Mouse (Mus musculus): ENCODE data around the gene Tmem81.

Tmem81 gene

DNA sequence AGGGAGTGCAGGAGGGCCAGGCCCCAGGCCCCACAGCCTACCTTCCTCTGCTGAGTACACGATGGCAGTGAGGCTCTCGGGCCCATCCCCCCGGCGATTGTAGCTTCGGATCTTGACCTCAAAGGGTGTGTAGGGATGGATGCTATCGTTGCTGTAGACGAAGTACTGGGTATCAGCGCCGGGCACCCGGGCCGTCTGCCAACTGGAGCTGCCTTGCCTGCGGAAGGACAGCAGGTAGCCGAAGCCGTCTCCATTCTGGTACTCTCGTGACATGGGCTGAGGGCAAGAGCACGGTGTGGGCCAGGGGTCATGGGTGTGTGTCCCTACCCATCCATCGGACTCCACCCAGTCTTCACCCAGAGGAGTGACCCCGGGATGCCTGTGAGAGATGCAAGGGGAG lies 12.6 kb downstream of the Tmem81 start:
- intact Hi-C loops (cut with DNase I): no loop called here

DNA sequence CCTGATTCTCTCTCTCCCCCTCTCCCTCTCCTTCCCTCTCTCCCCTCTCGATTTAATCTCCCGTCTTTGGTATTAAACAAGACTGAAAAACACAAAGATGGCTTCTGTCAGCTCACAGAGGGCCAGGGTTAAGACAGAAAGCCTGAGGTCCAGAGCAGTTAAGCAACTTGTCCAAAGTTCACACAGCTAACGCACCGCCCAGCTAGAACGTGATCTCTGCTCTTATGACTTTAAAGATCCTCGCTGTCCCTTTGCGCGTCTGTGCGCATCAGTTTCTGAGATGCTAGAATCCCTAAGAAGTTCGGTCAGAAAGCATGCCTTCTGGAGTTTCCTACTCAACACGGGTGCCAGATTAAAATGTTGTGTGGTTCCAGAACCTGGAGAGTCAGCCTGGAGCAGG lies 13.7 kb downstream of the Tmem81 start:
- intact Hi-C loops (cut with DNase I): loop anchor here (1.0 kb wide), 1 partner anchor 152 kb away; no protein-coding TSS in a partner anchor

DNA sequence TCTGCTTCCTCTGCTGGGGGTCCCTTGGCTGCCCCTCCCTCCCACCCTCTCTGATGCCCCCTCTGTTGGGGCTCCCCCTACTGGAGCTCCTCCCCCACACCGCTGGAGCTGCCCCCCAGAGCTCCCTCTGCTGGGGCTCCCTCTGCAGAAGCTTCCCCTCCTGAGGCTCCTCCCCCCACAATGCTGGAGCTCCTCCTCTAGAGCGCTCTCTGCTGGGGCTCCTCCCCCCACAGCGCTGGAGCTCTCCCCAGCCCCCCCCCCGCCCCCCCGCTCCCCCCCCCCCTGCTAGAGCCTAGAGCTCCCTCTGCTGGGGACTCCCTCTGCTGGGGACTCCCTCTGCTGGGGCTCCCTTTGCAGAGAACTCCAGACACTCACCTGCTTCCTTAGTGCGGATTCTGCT lies 14.7 kb downstream of the Tmem81 start:
- intact Hi-C loops (cut with DNase I): loop anchor here (1.0 kb wide), 1 partner anchor 153 kb away; no protein-coding TSS in a partner anchor

- intact Hi-C loops (cut with DNase I): no loop called here
Observed at GRCm38 (mm10) chr1:132523048-132523447, 17.0 kb downstream of the Tmem81 start.

DNA sequence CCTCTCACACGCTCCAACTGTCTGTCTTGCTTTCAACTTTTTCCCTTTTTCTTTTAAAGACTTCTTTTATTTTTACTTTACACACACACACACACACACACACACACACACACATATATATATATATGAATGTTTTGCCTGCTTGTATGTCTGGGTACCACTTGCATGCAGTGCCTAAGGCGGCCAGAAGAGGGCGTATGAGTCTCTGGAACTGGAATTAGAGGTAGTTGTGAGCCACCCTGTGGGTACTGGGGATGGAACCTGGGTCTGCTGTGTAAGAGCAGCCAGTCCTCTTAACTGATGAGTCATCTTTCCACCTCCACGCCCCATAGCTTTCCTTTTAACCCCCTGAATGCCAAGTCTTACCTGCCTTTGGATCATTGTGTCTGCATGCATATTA lies 17.9 kb downstream of the Tmem81 start:
- intact Hi-C loops (cut with DNase I): no loop called here

DNA sequence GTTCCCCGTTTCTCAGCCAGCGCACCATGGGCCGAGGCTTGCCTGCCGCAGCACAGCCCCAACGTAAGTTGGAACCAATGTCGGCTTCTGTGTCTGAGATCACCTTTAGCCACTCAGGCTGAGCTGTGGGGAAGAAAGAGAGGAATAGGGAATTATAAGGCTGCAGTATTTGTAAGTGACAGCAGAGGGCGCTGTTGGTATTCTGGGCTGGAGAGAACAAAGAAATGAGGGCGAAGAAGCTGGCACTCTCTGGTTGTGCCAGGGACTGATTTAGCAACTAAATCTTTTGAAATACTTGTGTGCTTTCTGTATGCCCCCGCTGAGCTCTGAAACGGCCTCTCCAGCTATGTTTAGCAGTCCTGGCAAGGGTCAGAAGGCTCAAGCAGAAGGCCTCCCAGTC lies 19.8 kb downstream of the Tmem81 start:
- intact Hi-C loops (cut with DNase I): loop anchor here (1.0 kb wide), 1 partner anchor 68 kb away; no protein-coding TSS in a partner anchor

DNA sequence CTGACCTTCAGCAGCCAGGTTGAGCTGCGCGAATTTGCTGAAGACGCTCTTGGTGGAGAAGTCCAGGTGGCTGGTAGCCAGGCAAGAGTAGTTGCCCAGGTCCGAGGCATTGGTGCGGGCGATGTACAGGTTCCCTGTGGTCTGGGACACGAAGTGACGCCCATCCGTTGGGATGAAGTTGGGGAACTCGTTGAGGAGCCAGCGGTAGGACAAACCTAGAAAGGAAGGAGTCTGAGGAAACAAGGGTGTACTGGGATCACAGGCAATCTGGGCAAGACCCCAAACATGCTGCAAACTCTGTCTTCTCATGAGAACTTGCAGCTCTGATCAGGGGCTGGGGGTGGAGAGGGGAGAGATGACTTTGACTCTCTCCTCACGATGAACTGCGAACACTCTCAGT lies 22.0 kb downstream of the Tmem81 start:
- intact Hi-C loops (cut with DNase I): no loop called here

DNA sequence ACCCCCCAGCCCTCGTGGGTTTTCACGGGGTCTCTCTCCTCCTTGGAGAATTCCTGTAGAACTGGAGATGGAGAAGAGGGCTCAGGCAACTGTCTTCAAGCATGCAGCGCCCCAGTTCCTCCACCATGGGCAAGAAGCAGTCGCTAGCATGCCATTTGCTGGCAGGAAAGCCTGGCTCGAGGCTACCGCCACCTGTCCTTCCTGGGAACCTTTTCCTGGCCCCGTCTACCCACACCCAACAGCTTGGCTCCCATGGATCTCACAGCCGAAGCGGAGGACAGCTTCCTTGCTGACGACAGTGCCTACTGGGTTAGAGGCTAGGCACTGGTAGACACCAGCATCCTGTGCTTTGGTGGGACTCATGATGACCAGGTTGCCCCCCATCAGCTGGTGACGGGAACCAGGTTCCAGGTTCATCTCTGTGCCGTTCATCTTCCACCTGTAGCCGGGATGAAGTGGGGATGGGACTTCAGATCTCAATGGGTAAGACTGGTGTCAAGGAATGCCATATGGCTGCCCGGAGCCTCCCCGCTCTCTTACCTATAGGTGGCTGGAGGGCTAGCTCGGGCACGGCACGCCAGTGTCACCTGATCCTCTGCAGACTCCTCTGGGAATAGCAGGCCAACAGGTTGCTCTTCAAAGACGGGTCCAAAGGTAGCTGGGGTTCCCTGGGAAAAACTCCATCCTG lies 22.8 kb downstream of the Tmem81 start:
- intact Hi-C loops (cut with DNase I): no loop called here

- intact Hi-C loops (cut with DNase I): no loop called here
Observed at GRCm38 (mm10) chr1:132530631-132531191, 24.7 kb downstream of the Tmem81 start.

DNA sequence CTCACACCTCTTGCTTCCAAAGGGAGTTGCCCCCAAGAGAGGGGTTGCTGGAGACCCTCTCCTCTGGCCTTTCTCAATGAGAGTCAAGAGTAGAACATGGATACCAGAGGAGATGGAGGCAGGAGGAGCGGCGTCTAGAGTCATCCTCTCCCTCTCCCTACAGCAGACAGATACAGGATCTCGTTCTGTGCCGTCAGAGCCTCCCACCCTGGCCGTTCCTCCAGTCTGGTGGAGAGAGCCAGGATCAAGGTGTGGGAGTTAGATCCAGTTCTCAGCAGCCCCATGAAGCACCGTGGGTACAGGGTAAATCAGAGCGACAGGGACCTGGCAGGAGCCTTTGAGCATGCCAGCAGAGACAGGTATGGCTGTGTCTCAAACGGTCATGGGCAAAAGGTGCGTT lies 26.5 kb downstream of the Tmem81 start:
- intact Hi-C loops (cut with DNase I): no loop called here

- intact Hi-C loops (cut with DNase I): no loop called here
Observed at GRCm38 (mm10) chr1:132533840-132534239, 27.8 kb downstream of the Tmem81 start.

DNA sequence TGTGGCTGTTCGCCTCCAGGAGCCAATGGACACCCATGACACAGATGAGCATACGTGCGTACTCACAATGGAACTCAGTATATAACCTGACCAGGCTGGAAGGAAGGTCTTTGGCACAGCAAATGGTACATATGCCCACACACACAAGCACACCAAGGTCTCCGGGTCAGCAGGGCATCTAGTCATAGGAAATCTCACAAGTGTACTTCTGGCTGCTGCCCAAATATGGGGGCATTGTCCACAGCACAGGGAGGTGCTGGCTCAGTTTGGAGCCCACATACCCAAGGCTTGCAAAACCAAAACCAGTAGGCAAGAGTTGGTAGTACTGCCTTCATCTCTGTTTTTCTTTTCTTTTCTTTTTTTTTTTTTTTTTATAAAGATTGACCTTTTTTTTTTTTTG lies 29.5 kb downstream of the Tmem81 start:
- intact Hi-C loops (cut with DNase I): no loop called here

GRCm38 (mm10) chr1:132536416-132536815 lies 30.4 kb downstream of the Tmem81 start:
- intact Hi-C loops (cut with DNase I): no loop called here

DNA sequence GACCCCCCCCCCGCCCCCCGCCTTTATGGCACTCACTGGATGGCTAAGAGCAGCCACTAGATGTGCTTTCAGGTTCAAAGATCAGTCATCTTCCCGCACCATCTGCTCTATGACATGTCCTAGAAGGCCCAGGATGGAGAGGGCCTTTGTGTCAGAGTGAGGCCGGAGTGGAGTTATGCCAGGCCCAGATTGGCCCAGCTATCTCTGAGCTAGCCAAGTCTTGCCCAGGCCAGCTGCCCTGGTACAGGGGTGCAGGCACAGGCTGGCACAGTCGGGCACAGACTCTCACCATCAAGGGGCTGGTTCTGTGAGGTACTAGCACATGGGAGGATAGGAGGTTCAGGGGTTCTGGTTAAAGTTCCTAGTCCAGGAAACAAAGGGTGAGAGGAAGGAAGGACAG lies 31.7 kb downstream of the Tmem81 start:
- intact Hi-C loops (cut with DNase I): no loop called here

- intact Hi-C loops (cut with DNase I): no loop called here
Observed at GRCm38 (mm10) chr1:132540701-132541100, 34.7 kb downstream of the Tmem81 start.

DNA sequence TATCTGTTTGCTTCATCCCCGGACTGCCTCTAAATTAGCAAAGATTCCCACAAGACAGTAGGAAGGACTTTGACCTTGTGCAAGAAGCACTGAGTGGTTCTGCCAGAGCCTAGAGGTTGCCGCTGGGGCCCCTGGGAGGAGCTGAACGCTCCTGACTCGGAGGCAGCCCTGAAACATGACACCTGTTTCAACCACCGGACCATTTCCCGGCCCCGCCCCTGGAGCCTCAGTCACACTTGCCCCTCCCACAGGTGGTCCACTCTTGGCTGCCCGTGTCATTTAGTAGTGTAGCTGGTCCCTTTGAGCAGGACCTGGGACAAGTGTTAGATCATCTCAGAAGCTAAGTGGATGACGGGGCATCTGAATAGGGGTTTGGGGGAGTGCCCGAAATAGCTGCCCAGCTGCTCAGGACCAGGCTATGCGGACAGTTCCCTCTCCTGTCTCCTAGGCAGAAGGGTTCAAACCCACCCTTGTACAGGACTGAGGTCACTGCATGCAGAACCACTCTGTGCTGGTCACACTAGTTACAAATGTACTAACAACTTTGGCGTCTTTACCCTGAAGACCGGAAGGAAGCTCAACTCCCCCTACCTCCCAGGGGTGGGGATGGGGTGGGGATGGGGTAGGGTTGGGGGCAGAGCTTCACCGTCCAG lies 35.3 kb downstream of the Tmem81 start:
- intact Hi-C loops (cut with DNase I): no loop called here

DNA sequence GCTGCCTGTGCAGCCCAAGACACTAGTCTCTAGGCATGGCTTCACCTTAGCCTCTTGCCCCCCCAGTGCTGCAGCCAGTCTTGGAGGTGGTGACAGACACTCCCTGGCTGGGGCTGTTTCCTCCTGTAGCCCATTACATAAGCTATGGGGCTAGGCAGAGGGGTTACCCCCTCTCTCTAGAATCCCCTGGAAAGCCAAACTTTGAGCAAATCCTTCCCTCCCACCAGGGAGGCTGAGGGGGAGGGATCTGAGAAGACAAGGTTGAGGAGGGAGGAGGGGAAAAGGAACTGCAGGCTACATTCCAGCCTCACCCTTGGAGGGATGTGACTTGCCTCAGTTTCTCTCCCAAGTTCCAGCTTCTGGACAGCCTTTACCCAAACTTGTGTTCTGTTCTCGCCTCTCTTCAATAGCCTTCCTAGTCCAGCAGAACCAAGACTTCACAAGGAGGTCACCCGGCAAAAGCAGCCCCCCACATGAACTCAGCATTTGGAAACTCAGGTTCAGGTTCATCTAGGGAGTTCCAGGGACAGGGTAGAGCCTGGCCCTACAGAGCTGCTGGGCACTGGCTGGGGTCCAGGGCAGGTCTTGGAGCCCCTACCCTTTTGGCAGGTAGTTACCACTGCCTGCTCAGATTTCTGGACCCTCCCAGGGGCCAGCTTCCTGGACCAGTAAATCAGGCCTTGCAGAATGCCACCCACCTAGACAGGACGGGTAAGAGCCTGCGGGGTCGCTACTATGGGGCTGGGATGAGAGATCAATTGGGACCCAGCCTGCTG lies 36.0 kb downstream of the Tmem81 start:
- intact Hi-C loops (cut with DNase I): no loop called here

- intact Hi-C loops (cut with DNase I): no loop called here
Observed at GRCm38 (mm10) chr1:132542762-132543306, 36.8 kb downstream of the Tmem81 start, which contains the start of gene Cntn2. Gene Cntn2 (minus strand): TSS chr1:132543256.

DNA sequence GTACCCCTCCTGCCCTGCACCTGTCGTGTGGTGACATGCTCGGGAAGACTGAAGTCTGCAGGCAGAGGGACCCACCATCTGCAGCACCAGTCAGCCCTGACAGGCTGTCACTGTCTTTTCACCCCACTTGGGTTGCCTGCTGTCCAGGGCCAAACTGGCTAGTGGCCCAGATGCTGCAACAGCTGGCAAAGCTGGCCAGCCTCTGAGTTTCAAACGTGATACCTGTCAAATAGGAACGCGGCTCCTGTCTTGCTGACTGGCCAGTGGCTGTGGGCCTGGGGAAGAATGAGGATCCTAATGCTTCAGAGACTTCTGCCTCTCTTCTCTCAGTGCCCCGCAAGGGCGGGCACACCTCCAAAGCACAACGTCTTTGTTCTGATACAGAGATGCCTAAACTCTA lies 37.8 kb downstream of the Tmem81 start:
- intact Hi-C loops (cut with DNase I): no loop called here

- intact Hi-C loops (cut with DNase I): no loop called here
Observed at GRCm38 (mm10) chr1:132557901-132558631, 52.0 kb downstream of the Tmem81 start.

Measured in adrenal gland (tissue).